Mouse (Mus musculus) heart, adult 2 months (tissue): ENCODE results near the gene Nploc4. TPM values are rescaled to one million over a fixed set of nuclear protein-coding genes. Genes with fewer than 3 reads are reported as not detected.

Experiments
- DNase-seq, 2 experiments: peaks; one replicate each; pipeline ENCODE4 v3.0.0; 2021
- H3K27ac ChIP-seq: fragments of 200-600 bp; 2 replicates; pipeline ENCODE4 v1.8.1; 2022
- H3K27me3 ChIP-seq: fragments of 200-500 bp; 2 replicates; pipeline ENCODE4 v1.6.1; 2012; ENCODE audit warnings: mild to moderate bottlenecking, low read length, inconsistent platforms, mixed read lengths; ENCODE audit not compliant: control insufficient read depth, insufficient read depth
- H3K36me3 ChIP-seq: fragments of 200-500 bp; 2 replicates; pipeline ENCODE4 v1.6.1; 2012; ENCODE audit warnings: low read length, inconsistent platforms; ENCODE audit not compliant: control insufficient read depth, insufficient read depth
- H3K4me1 ChIP-seq: fragments of 200-500 bp; 2 replicates; pipeline ENCODE4 v1.6.1; 2011; ENCODE audit warnings: low read length; ENCODE audit not compliant: control insufficient read depth, insufficient read depth
- H3K4me3 ChIP-seq: fragments of 200-600 bp; 2 replicates; pipeline ENCODE4 v1.8.1; 2022
- H3K79me2 ChIP-seq: fragments of 200-500 bp; replicated peaks from 2 replicates; pipeline ENCODE4 v1.6.1; 2012; ENCODE audit warnings: mild to moderate bottlenecking, inconsistent platforms, low read length, moderate library complexity, mixed read lengths; ENCODE audit not compliant: control insufficient read depth, insufficient read depth
- H3K9ac ChIP-seq: fragments of 200-500 bp; 2 replicates; pipeline ENCODE4 v1.6.1; 2012; ENCODE audit warnings: low read depth, mild to moderate bottlenecking, control low read depth, inconsistent platforms, low read length, mixed read lengths
- CTCF ChIP-seq: fragments of 200-600 bp; IDR thresholded peaks from 2 replicates; pipeline ENCODE4 v1.8.1; 2022; ENCODE audit warnings: antibody characterized with exemption, mild to moderate bottlenecking, moderate library complexity
- EP300 ChIP-seq: fragments of 200-500 bp; IDR thresholded peaks from 2 replicates; pipeline ENCODE4 v1.6.1; 2011; ENCODE audit warnings: low read depth, low read length, control low read depth; ENCODE audit not compliant: insufficient read depth
- POLR2A ChIP-seq: fragments of 200-500 bp; IDR thresholded peaks from 2 replicates; pipeline ENCODE4 v1.6.1; 2011; ENCODE audit warnings: mild to moderate bottlenecking, low read depth, low read length, control low read depth; ENCODE audit not compliant: insufficient read depth
- WGBS: fragments of 180-500 bp; shearing (Covaris S2); methylation state at CpG from one replicate; pipeline ENCODE4 v1.1.7; 2018; 5-methylcytosine and 5-hydroxymethylcytosine counted together
- intact Hi-C: fragments of 180-260 bp; cut with DNase I; formaldehyde crosslinking; loops from one replicate; pipeline ENCODE4 v1.15.1; 2025
- polyA plus RNA-seq: library from polyadenylated mRNA; depleted of rRNA; stranded (reverse); fragments of >200 nt; gene quantifications from 2 replicates; pipeline ENCODE4 v1.2.3, GENCODE M21; 2012
- total RNA-seq, 2 experiments: library from RNA; stranded (reverse); gene quantifications; 2 replicates each; pipeline ENCODE4 v1.2.3; 2021

The Nploc4 gene
- total and polyA plus RNA-seq, 3 experiments = 36.6 to 58.4 (median 54.8) TPM

DNA sequence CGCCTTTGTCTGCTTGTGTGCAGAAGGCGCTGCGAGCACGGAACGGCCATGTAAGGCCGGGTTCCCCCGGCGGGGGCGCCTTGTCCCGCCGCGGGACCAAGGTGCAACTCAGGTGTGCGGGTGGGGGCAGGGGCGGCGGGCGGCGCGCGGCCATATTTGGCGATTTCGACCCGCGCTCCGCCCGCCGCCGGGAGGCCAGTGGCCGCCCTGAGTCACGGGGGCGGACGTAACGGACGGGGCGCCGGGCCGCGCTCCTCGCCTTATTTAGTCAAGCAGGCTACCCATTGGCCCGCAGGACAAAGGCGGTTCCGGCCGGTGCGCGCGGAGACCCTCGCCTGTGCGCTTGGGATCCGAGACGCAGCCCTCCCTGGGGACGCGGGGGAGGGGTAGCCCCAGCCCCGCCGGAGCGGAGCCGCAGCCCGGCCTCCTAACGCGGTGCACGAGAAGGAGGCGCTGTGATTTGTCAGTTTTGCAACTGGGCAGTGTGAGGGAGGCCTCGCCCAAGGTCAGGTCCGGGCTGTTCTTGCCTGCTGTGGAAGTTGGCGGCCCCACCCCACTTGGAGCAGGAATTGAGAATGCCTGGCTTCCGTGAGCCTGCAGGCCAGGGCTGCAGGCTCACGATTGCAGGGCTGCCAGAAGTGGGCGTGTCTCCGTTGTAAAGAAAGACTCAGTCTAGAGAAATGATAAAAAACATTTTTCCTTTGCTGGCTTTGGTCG, 87.4 kb downstream of the Nploc4 start:
- peak overlapping the region; percentile 98 for H3K4me3 ChIP-seq
- H3K36me3 ChIP-seq = peaks cover 4% of the 10 kb centered on the region
- intact Hi-C loops = loop anchor here (2.0 to 5.0 kb wide), 2 partner anchors 117 to 163 kb away; partner anchors contain the start of gene Bahcc1
- no peaks in the 10 kb centered on the region for H3K27me3 ChIP-seq
- peak overlapping the region; percentile 99 for H3K9ac ChIP-seq
- WGBS = under 1% methylated on average over 68 of the region's 68 CpGs
- H3K27ac ChIP-seq = peak overlapping the region; percentile 100
- peak; percentile 96 to 97 for DNase-seq
- TF ChIP-seq POLR2A = peak; percentile 80
- TF ChIP-seq EP300 = peak; percentile 90
- peak; percentile 11; the same call in 1 of the 2 replicates for TF ChIP-seq CTCF
- H3K79me2 ChIP-seq = peaks cover 3% of the 10 kb centered on the region
- H3K4me1 ChIP-seq = peaks cover 19% of the 10 kb centered on the region

DNA sequence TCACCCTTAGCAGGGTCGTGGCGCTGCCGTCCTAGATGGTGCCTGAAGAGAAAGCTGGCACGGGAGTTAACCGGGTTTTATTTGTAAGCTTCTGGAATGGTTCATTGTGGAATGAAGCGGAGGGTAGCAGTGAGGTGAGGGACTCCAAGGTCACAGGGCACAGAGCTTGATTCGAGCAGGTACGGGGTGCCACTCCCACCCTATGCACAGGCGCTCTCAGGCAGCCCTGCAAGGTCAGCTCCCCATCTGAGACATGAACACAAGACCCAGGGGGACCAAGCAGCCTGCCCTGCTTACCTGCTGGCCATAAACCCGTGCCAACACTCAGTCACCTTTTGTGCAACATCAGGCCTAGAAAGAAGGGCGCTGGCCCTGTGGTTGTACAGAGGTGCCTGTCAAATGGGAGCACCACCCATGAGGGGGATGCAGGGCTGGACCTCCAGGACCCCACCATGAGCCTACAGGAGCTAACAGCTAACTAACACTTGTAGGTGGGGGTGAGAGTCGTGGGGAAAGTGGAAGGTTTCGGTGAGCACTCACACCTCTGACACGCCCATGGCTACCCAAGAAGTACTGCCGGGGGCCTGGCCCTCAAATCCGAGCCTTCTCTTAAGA, 88.0 kb downstream of the Nploc4 start:
- no peak for TF ChIP-seq CTCF
- TF ChIP-seq EP300 = no peak
- TF ChIP-seq POLR2A = no peak
- Histone ChIP-seq H3K36me3 (peaks cover 5% of the 10 kb centered on the region), H3K4me3 (peak overlapping the region; percentile 98), H3K27ac (peak overlapping the region; percentile 100), H3K9ac (peak overlapping the region; percentile 99), H3K27me3 (no peaks in the 10 kb centered on the region), H3K4me1 (peaks cover 21% of the 10 kb centered on the region), H3K79me2 (peaks cover 3% of the 10 kb centered on the region)
- peak in 1 of 2 experiments; percentile 77 for DNase-seq
- WGBS = under 1% methylated on average over 16 of the region's 16 CpGs
- intact Hi-C loops = loop anchor here (2.0 kb wide), 1 partner anchor 117 kb away; the partner anchor contains the start of gene Bahcc1

DNA sequence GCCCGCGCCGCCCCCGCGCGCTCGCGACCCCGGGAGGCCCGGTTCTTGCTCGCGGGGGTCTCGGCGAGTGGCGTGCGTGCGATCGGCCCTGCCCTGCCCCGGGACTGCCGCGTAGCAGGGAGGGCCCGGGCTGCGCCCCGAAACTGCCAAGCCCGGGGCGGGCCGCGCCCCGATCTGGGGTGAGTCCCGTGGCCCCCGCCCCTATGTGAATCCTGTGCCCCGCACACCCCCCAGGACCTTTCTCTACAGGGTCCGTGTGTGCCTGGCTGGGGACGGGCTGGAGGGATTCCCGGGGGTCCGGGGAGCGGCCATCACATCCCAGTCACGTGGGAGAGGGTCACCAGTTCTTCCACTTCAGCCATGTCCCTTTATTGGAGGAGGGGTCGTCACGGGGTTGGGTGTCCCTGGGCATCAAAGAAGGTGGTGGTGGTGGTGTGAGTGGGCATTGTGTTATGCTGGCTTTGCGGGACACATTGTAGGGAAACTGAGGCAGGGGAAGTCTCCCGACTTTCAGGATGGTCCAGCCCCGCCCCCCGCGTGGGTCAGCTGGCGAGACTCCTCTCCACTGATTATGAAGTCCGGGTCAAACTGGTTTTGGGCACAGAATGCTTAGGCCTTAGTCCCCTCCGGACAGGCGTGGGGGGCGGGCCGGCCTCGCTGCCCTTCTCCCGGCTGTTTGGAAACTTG, 88.7 kb downstream of the Nploc4 start:
- DNase-seq = peak; percentile 76 to 80
- H3K27me3 ChIP-seq = no peaks in the 10 kb centered on the region
- H3K4me1 ChIP-seq = peaks cover 20% of the 10 kb centered on the region
- WGBS = 2% methylated on average over 46 of the region's 53 CpGs
- intact Hi-C loops = loop anchor here (2.0 kb wide), 1 partner anchor 116 kb away; the partner anchor contains the start of gene Bahcc1
- peaks cover 3% of the 10 kb centered on the region for H3K79me2 ChIP-seq
- H3K4me3 ChIP-seq = peak overlapping the region; percentile 98
- peak overlapping the region; percentile 99 for H3K9ac ChIP-seq
- H3K36me3 ChIP-seq = peaks cover 5% of the 10 kb centered on the region
- H3K27ac ChIP-seq = peak overlapping the region; percentile 100
- TF ChIP-seq POLR2A = peak; percentile 11; the same call in 1 of the 2 replicates
- TF ChIP-seq CTCF = no peak
- TF ChIP-seq EP300 = no peak

DNA sequence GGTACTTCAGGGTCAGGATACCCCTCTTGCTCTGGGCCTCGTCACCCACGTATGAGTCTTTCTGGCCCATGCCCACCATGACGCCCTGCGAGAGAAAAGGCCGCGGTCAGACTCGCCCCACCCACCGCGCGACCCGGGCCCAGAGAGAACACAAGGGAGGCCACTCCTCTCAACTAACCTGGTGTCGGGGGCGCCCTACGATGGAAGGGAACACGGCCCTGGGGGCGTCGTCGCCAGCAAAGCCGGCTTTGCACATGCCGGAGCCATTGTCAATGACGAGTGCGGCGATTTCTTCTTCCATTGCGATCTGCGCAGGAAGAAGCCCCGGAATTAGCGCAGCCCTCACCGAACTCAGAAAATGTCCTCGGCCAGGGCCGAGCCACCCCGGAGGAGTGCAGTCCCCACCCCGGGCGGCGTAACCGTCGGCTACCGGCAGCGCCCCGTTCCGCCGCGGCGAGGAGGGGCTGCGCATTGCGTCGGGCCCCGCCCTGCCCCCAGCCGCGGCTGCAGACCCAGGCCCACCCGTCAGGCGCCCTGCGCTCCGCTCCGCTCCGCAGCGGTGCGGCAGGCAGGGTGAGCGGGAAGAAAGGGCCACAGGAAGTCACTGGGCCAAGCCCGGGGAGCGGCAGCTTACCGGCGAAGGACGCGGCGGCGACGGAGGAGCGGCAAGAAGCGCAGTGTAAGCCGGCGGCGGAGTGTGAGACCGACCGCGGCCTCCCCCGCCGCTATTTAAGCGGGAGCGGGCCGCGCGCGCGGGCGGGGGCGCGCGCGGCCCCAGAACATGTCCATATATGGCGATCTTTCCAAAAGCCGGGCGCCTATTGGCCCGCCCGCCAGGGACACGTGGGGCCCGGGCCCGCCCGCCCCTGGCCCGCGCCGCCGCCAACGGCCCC, 89.5 kb downstream of the Nploc4 start, which contains the start of gene Actg1:
Gene Actg1 (minus strand): TSS at position 752 of the 893 bp plus-strand sequence.
- Histone ChIP-seq H3K27me3 (no peaks in the 10 kb centered on the region), H3K4me1 (peaks cover 18% of the 10 kb centered on the region), H3K27ac (peak within 1 kb of the TSS; percentile 100), H3K9ac (peak within 1 kb of the TSS; percentile 100), H3K79me2 (peaks cover 3% of the 10 kb centered on the region), H3K36me3 (peaks cover 5% of the 10 kb centered on the region), H3K4me3 (peak within 1 kb of the TSS; percentile 99)
- under 1% methylated on average over 96 of the region's 103 CpGs for WGBS
- peak; percentile 90 to 94 for DNase-seq
- TF ChIP-seq POLR2A = peak; percentile 90
- TF ChIP-seq EP300 = no peak
- intact Hi-C loops = loop anchor here (2.0 kb wide), 1 partner anchor 115 kb away; the partner anchor contains the start of gene Bahcc1

DNA sequence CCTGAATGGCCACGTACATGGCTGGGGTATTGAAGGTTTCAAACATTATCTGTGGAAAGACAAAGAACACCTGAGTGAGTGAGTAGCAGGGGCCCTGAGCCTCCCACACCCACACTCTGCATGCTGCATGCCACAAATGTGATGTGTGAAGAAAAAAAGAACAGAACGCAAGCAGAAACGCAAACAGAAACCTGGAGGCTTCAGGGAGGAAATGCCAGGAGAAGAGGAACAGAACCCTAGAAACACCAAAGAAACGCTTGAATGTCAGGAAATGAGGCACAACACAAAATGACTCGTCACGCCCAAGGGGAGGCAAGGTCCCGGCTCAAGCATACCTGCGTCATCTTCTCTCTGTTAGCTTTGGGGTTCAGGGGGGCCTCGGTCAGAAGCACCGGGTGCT, 90.2 kb downstream of the Nploc4 start:
- peak overlapping the region; percentile 100 for H3K9ac ChIP-seq
- H3K4me1 ChIP-seq = peaks cover 12% of the 10 kb centered on the region
- no peak for TF ChIP-seq CTCF
- no peak for TF ChIP-seq EP300
- no peak for TF ChIP-seq POLR2A
- H3K4me3 ChIP-seq = peak overlapping the region; percentile 99
- peaks cover 3% of the 10 kb centered on the region for H3K79me2 ChIP-seq
- H3K27ac ChIP-seq = peak overlapping the region; percentile 100
- H3K36me3 ChIP-seq = peaks cover 5% of the 10 kb centered on the region
- intact Hi-C loops = no loop called here
- WGBS = 2% methylated on average over 10 of the region's 10 CpGs
- no peaks in the 10 kb centered on the region for H3K27me3 ChIP-seq
- DNase-seq = peak; percentile 43 to 48
